Mouse (Mus musculus) heart, postnatal 4 days (tissue): Measurements from ENCODE around the gene Olfr700. TPM values are rescaled to one million over a fixed set of nuclear protein-coding genes. Genes with fewer than 3 reads are reported as not detected.
"Not testable (repeated sequence)": the region's sequence is repeated elsewhere in the genome, so short reads cannot be mapped to it uniquely, and the experiment has no call there.

Experiments used
- DNase-seq: peaks from one replicate; pipeline ENCODE4 v3.0.0; 2021
- total RNA-seq, 2 experiments: library from RNA; stranded (reverse); gene quantifications; 2 replicates each; pipeline ENCODE4 v1.2.3; 2021

The Olfr700 gene
- not detected for total RNA-seq

DNA sequence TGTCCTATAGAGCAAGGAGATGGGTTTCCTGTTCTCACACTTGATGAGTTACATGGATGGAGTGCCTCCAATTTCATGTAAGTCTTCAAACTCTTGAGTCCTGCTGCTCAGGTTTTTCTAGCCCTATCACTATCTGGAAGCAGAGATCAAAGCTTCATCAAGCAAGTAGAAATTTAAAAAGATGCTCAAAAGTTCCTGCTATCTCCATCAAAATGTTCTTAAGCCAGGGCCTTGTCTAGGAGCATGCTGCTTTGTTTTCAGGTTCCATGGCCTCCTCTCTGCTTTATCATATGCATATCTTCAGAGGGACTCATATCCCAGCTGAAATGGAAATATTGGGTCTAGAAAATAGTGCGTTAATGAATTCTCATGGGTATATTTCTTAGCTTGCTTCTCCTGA, at the start of gene Olfr700:
Gene Olfr700, minus strand, starts transcription at position 101 of the 400 bp plus-strand sequence.
- no peak for DNase-seq

DNA sequence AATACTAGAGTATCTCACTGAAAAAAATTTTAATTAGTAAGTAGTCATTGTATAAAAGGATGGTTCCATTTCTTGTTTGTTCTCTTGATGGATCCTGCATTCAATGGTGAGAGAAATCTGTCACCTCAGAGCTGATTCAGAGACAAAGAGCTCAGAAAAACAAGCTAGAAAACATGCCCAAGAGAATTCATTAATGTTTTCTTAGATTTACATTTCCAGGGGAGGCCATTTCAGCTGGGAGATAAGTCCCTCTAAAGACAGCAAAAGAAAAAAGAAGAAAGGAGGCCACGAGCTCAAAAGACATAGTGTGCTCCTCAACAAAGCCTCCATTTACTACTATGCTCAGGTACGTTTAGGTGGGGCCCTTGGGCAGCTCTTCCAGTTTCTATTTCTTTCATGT, 34.4 kb upstream of the Olfr700 start, which contains the start of gene Olfr703:
Gene Olfr703, plus strand, starts transcription at position 301 of the 400 bp plus-strand sequence.
- DNase-seq, result no peak

DNA sequence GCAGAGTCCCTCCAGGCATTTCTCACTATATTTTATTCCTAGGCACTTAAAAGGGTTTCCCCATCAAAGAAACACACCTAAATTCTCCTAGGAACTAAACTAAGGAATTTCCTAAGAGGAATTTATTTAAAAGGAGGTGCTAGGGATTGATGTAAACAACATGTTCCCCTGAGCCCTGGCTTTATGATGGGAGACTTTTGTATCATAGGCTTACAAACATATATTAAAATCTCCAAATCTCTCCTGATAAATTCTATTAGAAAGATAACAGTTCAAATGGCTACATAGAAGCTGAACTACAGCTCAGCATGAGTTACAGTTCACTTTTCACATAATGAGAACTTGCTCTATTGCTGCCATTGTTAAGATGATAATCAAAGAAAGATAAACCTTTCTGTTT, 25.2 kb upstream of the Olfr700 start, which contains the start of gene Olfr702:
Gene Olfr702, minus strand, starts transcription at position 101 of the 400 bp plus-strand sequence.
- DNase-seq, result no peak

DNA sequence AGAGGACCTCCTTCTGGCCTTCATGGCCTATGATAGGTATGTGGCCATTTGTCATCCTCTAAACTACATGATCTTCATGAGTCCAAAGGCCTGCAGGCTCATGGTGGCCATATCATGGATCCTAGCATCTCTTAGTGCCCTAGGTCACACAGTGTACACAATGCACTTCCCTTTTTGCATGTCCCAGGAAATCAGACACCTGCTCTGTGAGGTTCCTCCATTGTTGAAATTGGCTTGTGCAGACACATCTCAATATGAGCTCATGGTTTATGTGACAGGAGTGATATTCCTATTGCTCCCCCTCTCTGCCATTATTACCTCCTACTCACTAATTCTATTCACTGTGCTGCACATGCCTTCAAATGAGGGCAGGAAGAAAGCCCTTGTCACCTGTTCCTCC, 9.8 kb upstream of the Olfr700 start:
- no peak for DNase-seq

DNA sequence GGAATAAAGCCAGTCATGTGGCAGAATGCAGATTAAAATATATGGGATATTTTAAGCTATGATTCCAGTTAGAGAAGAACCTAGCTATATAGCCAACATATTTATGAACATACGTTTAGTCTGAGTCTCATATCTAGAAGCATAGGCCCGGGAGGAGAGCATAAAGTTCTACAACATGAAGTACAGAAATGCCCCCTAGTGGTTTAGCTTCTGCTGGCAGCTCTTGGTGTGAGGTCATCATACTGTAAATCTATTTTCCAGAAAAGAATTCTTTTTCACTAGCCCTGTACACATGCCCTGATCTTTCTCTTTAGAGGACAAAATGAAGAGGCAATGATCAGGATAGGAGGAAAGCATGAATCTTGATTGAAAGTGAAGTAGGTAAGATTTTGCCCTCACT, 7.1 kb upstream of the Olfr700 start:
- DNase-seq, result peak; percentile 11

DNA sequence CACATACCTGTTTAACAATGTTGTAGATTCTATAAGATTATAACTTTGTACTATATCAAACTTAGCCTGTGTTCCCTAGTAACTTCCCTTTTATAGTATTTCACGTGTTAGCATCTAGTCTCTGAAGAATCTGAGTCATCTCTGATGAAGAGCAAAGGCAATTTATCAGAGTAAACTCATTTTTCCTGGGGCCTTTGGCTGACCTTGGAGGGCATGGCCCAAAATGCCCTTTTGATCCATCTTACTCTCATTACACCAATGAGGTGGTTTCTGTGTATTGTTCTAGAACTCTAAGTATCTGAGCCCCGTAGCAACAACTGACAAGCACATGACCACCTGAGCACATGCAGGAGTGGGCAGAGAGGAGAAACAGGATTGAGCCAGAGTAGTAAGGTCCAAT, 5.2 kb upstream of the Olfr700 start, which contains the start of gene Olfr701:
Gene Olfr701, plus strand, starts transcription at position 301 of the 400 bp plus-strand sequence.
- no peak for DNase-seq

DNA sequence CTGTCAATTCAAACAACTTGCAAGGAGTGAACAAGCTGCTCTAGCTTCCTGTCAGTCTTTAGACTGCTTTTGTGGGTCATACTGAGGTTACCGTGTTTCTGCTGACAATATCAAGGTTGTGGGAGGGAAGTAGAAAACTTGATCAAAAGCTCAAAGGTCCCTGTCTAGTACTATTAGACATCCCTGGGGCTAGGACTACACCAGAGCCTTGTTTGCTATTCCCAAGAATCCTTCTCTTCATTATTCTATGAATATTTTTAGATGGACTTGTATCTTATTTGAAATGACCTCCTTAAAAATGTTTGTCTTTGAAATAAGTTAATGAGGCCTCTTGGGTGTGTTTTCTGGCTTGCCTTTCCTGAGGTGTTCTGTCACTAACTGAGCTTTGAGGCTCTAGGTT, 15.5 kb downstream of the Olfr700 start, which contains the start of gene Olfr699:
Gene Olfr699, minus strand, starts transcription at position 101 of the 400 bp plus-strand sequence.
- no peak for DNase-seq

DNA sequence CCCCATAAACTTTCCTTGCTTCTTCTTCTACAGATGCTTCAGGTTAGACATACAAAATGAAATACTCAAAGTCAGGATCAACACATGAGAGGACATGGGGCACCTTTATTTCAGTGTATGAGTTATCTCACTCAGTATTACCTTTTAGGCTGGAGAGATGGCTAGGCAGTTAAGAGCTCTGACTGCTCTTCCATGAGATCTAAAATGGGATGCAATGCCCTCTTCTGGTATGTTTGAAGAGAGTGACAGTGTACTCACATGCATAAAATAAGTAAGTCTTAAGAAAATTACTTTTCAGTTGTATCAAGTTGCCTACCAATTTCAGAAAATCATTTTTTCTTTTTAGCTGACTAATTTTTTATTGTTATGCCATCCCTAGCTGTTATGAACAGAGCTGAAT, 20.3 kb downstream of the Olfr700 start:
- no peak for DNase-seq

DNA sequence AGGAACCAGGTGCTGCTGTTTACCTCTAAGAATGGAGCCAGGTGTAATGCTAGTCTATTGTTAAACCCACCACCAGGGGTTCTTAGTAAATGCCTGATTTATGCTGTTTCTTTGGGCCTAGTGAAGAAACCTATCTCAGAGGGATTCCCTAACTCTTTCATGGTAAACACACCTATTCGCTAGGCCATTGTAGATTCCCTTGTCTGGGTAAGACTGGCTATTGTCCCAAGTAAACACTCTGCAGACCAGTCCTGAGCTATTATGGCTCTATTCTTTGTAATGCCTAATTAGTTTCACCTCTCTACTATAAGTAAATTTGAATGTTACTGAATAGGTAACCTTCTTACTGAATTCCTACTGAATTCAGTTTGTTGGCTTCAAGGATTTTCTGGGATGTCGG, 47.6 kb downstream of the Olfr700 start:
- DNase-seq, result not testable (repeated sequence)

DNA sequence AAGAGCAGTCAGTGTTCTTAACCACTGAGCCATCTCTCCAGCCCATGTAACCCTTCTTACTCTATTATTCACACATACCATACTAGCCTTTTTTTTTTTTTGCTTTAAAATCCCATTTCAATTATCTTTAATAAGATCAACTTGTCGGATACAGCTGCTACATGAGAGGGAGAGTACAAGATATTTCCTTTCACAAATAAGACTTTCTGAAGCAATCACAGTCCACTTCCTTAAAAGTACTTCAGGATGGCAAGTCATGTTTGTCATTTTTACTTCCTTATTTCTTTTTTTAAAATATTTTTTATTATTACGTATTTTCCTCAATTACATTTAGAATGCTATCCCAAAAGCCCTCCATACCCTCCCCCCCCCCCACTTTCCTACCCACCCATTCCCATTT, 49.8 kb downstream of the Olfr700 start:
- DNase-seq, result no peak

Other genes with a start within 250 kb of the Olfr700 start
- not detected for gene Olfr693, start 128.2 kb downstream of the Olfr700 start, total RNA-seq
- not detected for gene Olfr694, start 117.0 kb downstream of the Olfr700 start, total RNA-seq
- gene Olfr695, start 92.4 kb downstream of the Olfr700 start, total RNA-seq, result not detected
- not detected for gene Olfr697, start 66.4 kb downstream of the Olfr700 start, total RNA-seq
- not detected for gene Olfr698, start 53.4 kb downstream of the Olfr700 start, total RNA-seq
- not detected for gene Olfr699, start 15.6 kb downstream of the Olfr700 start, total RNA-seq
- not detected for gene Olfr701, start 5.3 kb upstream of the Olfr700 start, total RNA-seq
- not detected for gene Olfr702, start 25.1 kb upstream of the Olfr700 start, total RNA-seq
- gene Olfr703, start 34.5 kb upstream of the Olfr700 start, total RNA-seq, result not detected
- not detected for gene Olfr704, start 54.4 kb upstream of the Olfr700 start, total RNA-seq
- gene Olfr705, start 68.1 kb upstream of the Olfr700 start, total RNA-seq, result not detected
- not detected for gene Olfr706, start 79.3 kb upstream of the Olfr700 start, total RNA-seq
- not detected for gene Olfr707, start 92.4 kb upstream of the Olfr700 start, total RNA-seq
- gene Olfr1532-ps1, start 99.2 kb upstream of the Olfr700 start, total RNA-seq, result not detected
- gene Olfr709-ps1, start 123.4 kb upstream of the Olfr700 start, total RNA-seq, result under 1 TPM in 1 of 2 experiments, not detected in 1; 0.07 TPM
- not detected for gene Olfr710, start 139.5 kb upstream of the Olfr700 start, total RNA-seq
- gene Olfr6, start 155.1 kb upstream of the Olfr700 start, total RNA-seq, result not detected
- not detected for gene Olfr711, start 166.6 kb upstream of the Olfr700 start, total RNA-seq
- not detected for gene Olfr2, start 197.2 kb upstream of the Olfr700 start, total RNA-seq
- gene Olfr713, start 222.3 kb upstream of the Olfr700 start, total RNA-seq, result not detected